Mouse (Mus musculus) embryo, embryonic 11.5 days (tissue): ENCODE results near the gene D330020A13Rik.

ENCODE experiments used
- DNase-seq: peaks from one replicate; pipeline ENCODE4 v3.0.0-alpha.2; 2012; ENCODE audit warnings: low read depth, low spot score

D330020A13Rik gene

DNA sequence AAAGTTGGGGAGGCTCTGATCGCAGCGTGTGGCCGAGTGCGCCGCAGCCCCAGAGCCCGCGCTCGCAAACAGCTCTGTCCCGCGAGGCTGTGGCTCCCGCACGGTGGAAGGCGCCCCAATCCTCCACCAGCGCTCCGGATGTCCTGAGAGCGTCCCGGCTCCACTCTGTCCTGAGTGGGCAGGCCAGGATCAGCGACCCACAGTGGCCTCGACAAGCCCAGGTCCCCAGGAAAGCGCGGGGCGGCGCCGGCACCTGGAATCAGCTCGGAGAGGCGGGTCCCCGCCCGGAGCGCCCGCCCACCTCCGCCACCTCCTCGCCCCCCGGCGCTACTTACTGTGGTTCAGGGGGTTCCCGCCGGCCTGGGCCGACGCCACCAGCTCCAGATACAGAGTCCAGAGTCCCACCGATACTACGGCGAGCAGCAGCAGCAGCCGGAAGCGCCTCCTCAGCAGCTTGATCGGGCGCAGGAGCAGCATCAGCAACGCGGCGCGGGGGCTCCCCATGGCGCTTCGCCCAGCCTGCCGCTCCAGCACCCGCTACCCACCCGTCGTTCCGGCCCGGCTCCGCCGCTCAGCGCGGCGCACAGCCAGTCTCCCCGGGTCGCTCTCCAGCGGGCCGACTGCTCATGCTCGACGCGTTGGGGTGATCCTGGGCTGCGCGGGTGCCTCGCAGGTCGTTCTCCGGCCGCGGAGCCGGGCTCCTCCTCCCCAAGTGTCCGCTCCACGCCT is at the start of gene D330020A13Rik, which contains the start of gene B4galnt3:
D330020A13Rik (plus strand) TSS at position 309 of the 729 bp plus-strand sequence.
B4galnt3 (minus strand) TSS at position 504 of the 729 bp plus-strand sequence.
- DNase-seq, result peak; percentile 14

DNA sequence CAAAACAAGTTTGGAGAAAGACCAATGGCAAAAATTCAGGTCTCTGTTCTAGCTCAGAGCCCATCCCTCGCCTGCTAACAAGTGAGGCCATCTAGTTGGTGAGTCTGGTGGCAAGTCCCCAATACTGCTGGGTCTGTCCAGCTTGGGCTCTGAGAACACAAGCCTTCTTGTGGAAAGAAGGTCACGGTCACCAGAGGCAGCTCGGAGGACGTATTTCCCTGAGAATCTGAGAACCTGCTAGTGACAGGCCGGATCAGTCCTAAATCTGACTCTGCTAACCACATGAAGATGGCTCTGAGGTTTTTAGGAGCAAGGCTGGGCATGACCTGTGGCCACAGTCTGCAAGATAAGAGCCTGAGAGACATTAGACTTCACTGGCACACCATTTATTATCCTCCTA is 47.5 kb upstream of the D330020A13Rik start:
- DNase-seq, result no peak

DNA sequence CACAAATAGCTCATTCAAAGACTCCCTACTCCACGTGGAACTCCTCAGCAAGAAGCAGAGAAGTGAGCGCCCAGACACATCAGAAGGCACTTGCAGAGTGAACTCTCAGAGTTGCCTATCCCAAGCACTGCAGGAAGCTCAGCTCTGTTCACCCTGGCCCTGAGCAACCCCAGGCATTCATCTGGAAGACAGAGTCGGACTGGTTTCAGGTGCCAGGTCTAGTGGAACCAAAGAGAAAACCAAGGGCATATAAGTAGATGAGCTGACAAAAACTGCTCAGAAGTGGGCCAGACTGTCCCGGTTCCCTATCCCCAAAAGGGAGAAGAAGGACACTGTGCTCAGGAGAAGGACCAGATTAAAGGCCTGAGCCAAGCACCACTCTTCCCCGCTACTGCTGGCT is 44.3 kb upstream of the D330020A13Rik start:
- no peak for DNase-seq

DNA sequence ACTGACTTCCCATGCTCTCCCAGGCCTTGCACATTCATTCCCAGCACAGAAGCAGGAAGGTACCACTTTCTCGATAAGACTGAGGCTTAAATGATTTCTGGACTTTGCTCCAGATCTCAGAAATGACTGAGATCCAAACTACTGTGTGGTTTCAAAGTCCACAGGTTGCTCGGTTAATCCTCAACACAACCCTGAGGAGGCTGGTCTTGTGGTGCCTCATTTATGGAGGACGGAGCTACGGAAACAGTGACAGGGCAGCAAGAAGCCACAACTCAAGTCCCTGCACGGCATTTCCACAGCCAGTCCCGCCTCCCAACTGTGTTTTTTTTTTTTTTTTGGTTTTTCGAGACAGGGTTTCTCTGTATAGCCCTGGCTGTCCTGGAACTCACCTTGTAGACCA is 43.2 kb upstream of the D330020A13Rik start:
- DNase-seq, result no peak

DNA sequence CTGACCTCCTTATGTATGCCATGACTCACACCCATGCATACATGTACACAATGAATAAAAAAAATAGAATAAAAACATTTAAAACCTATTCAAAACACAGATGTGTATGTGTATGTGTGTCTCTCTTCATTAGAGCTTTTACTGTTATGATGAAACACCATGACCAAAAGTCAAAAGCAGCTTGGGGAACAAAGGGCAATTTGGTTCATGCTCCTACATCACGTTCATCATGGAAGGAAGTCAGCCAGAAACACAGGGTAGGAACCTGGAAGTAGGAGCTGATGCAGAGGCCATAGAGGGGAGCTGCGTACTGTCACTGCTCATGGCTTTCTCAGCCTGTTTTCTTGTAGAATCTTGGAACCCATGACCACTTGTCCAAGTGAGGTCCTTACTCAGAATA is 41.4 kb upstream of the D330020A13Rik start:
- no peak for DNase-seq

DNA sequence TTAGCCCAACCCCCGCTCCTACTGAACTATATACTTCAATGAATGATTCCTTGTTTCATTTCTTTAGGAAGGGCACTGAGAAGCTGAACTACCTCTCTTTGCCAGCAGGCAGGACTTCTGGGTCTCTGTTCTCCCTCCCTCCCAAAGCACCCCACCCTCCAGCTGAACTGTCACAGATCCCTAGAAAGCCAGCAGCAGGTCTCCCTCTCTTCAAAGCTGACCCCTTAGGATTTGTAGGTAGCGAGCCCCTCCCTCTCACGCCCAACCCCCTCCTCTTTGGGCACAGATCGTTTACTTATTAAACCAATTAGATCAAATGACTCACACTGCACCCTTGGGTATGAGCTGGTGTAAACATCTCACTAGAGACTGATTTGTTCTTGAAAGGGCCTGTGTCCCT is 39.5 kb upstream of the D330020A13Rik start:
- no peak for DNase-seq

DNA sequence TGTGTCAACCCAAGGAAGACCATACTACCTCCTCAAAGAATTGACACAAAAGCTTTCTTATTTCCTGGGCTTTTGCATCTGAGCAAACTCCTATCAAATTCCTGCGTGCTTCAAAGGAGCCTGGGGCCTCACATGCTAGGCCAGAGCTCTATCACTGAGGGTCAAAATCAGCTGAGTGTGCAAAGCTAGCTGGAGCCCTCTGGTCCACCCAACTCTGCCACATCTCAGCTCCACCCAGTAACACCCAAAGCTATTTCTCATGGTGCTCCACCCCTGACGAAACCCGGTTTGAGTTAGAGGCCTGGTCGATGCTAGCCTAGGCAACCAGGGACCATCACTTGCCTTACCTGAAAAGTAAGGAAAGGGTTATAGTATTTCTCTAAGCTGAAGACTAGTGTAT is 39.0 kb upstream of the D330020A13Rik start:
- no peak for DNase-seq

DNA sequence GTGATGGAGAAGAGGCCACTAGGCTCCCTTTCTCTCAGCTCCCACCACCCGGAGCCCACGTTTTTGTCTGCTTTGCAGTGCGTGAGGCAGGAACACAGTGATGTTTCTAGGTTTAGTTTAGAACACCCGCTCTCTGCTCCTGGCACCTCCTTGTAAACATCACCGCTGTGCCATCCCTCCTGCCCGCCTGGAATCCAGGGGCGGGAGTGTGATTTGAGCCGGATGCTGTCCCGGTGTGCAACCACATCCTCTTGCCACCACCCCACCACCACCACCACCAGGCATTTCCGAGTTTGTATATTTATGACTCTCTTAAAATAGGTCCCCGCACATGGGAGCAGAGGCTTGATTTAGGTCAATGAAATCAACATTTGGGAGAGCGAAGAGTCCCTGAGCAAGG is 38.5 kb upstream of the D330020A13Rik start:
- no peak for DNase-seq

DNA sequence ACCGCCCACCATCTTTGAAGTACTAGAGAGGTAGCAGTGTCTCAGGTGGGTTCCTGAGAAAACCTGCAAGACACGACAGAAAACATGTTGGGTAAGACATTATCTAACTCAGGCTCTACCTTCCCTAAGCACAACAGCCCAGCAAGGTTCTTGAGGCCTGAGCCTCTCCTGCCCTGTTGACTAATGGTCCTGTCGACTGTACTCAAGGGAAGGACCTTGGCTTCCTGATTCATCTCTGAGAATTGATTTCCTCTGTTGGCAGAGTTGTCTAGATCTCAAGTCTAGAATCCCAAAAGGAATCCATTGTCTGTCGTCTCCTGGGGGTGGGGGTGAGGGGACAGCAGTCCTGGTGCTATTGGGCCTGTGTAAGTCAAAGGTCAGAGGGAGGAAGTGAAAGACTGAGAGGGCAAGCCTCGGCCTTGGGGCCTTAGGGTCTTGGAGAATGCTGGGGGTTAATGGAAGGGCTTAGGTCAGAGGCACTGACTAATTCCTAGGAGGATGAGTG is 37.7 kb upstream of the D330020A13Rik start:
- no peak for DNase-seq

DNA sequence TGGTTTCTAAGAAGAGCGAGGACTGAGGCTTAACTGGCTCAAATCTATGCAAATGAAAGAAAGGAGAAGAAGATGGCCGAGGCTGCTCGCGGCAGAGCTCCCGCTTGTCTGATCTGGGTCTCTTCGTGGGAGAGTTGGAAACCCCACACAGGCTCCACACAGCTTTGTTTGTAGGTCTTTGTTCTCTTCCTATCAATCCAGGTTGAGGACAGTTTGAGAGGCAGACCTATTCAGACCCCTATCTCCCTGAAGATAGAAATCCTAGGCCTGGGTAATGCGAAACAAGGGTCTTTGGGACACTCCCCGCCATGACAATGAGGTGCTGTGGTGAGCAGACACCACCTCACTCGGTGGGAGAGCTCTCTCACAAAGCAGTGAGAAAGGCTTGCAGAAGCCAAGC is 34.7 kb upstream of the D330020A13Rik start:
- no peak for DNase-seq

DNA sequence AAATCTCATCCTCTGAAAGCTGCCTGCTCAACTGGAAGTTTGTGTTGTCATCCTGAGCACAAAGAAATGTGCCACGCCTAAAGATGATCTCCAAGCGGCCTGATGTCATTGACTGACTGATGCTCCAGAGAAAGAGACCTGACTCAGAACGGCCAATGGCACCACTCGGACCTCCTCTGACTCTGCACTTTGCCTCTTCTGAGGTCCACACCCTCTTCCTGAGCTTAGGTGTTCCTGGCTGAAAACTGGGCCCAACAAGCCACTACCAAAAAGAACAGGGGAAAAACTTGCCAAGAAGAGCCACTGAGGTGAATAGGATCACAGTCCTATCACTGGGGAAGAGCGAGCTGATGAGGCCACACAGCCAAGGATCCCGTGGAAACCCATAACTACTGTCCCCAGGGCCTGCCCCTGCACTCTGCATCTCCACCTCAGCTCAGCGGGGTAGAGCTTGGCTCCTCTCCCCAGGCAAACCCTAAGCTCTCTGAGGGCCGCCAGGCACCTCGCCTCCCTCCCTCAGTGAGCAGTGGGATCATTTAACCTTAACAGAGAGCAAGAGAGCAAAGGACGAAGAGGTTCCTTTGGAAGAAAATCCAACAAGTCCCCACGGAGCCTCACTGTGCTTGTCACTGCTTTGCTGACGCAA is 31.2 kb upstream of the D330020A13Rik start:
- no peak for DNase-seq

DNA sequence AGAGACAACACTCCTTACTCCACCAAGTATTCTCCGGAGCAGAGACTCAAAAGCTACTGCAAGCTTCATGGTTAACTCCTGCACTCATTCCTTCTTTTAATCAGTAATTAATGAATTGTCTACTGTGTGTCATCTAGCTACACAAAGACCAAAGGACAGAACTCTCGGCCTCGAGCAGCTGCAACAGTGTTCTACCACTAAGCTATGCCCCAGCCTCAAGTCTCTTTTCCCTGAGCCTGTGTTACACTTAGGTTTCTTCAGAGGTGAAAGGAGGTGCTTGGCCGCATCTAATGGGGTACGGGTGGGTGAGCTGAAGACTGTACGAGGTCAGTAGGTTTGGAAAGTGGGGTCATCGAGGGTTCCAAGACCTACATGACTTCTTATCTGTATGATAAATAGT is 30.6 kb upstream of the D330020A13Rik start:
- DNase-seq, result no peak

DNA sequence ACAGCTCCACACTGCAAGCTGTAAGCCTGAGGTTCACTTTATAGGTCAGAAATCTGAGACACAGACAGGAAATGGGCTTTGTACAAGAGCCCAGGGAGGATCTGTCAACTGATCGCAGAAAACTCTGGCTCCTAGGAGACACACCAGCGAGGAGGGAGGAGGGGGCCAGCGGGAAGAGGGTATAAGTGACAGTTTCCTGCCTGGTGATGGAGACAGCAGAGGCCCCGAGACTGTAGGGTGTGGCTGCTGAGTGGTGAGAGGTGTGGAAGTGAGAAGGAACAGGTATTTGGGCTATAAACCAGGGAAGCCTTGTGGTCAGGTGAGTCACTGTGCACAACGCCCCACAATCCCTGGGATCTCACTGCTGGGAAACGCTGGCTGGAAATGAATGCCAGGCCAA is 30.0 kb upstream of the D330020A13Rik start:
- no peak for DNase-seq

DNA sequence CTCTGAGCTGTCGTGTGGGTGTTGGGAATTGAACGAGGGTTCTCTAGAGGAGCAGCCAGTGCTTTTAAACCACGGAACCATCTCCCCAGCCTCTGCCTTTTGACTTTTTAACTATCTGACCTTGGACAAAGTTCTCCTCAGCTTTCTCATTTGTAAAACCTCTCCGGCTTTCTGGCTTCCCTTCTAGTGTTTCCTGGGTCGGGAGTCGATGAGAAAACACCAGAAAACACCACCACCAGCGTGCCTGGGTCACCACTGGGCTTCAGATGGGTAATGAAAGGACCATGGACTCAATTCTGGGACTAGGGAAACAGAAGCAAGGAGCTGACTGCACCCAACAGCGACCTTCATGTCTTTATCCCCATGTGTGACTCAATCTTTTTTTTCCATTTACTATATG is 20.0 kb upstream of the D330020A13Rik start:
- no peak for DNase-seq

DNA sequence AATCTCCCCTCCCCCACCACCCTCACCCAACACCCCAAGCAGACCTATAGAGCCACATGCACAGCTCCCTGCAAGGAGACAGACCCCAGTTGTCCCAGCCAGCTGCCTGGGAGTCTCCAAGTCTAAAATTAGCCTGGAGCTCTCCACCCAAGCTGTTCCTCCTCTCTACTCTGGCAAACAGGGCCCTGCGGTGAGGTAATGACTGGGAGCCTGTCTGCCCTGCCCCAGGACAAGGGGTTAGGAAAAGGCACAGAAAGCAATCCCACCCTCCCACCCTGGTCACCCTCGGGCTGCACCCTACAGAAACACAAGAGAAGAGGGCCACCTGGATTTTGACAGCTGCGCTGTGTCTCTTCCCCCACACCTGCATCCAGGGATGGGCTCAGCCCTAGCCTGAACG is 19.3 kb upstream of the D330020A13Rik start:
- DNase-seq, result no peak

DNA sequence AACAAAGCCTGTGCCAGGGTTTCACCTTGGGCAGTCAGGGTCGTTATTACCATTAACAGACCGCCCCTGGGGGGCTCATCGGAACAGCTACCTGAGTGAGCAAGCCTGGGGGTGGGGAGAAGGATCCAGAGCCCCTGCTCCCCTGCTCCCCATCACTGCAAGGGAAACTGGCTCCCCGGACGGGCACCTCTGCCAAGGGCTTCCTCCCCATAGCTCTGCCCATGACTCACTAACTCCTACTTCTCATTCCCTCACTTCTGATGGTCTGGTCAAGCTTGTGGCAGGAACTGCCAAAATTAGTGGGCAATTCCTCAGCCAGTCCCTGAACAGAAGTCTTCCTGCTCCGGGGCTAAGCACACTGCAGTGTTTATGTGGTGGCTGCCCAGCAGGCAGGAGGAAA is 18.9 kb upstream of the D330020A13Rik start:
- no peak for DNase-seq

DNA sequence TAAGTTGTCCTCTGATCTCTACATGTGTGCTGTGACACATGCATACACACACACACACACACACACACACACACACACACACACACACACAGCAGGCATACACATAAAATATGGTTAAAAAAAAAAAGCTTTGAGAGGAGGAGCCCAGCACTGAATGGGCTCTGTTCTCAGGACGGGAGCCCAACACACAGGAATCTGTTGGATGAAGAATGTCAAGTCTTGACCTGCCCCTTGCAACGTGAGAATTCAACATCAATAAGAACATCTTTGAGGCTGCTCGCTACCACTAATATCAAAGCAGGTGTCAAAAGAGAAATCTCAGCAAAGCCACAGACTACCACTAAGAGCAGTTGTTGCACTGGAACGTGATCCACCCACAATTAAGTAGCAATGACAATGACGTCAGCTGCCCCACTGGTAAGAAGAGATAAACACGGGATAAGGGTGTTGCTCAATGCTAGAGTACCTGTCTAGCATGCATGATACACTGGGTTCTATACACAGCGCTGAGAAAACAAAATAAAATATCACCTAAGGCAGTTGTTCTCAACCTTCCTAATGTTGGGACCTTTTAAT is 17.2 kb upstream of the D330020A13Rik start:
- DNase-seq, result no peak

DNA sequence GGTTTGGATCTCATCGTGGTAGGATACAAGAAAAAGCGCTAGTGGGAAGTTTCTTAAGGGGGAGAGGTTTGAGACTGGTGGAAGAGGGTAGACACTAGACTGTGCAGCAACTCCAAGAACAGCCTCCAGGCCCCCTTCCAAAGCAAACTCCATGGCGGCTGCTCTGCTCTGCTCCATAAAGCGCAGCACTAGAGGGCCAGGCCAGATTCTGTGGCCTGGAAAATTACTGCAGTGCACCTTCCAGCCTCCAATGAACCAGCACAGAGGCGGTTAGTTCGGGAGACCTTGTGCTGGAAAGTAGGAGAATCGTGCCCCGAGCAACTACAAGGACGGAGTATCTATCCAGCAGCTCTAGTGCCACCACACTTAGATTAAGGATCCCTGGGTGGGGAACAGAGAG is 6.9 kb upstream of the D330020A13Rik start:
- DNase-seq, result no peak

DNA sequence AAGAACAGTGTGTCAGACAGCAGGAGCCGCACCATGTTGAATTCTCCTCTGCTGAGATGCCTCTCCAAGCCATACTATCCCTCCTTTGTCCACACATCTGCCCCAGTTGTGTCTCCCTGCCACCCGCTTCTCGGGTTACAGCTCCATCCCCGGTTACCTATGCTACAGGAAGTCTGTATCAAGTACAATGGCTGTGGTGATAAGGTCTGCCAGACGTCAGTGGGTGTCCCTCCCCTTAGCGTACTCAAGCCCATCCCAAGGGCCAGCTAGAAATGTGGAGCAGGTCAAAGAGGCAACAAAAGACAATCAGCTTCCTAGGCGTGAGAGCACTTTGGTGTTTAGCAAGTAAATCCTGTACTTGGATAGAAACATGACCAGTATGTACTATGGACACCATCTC is 5.6 kb upstream of the D330020A13Rik start:
- no peak for DNase-seq

DNA sequence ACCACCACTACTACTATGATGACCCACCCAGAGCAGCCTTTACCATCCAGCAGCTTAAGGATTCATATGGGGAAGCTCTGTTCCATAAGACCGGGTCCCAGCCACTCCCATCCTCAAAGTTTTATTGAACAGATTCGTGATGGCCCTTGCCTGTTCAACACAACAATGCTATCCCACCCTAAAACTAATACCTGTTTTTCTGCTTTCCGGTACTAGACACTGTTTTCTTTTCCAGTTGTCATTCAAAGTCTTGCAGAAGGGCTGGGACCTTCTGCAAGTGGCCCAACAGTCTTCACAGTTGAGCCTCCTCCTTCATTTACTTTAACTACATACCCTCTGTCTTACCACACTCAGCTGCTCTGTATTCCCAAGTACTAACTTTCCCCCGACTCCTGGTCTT is 4.7 kb upstream of the D330020A13Rik start:
- no peak for DNase-seq

DNA sequence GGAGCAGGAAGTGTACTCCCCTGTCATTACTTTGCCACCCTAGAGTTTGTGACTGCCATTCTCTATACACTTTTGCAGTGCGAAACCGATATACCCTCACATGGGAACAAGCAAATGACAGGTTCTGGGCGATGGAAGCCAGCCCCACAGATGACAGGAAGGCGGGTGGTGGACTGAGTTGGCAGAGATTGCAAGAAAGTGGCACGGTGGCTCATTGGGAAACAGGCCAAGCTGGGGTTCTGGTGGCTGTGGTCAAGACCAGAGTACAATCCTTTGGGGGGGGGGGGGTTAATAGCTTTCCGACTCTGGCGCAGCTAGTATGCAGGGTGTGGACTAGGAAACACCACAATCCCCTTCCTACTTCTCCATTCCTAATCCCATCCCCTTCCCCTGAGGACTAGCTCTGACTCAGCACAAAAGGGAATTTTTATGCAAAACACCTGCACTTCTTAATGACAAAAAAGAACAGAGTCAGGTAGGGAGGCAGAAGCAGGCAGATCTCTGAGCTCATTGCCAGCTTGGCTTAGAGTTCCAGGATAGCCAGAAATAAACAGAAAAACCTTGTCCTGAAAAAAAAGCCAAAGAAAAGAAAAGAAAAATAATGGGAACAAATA is 2.7 kb upstream of the D330020A13Rik start:
- no peak for DNase-seq

DNA sequence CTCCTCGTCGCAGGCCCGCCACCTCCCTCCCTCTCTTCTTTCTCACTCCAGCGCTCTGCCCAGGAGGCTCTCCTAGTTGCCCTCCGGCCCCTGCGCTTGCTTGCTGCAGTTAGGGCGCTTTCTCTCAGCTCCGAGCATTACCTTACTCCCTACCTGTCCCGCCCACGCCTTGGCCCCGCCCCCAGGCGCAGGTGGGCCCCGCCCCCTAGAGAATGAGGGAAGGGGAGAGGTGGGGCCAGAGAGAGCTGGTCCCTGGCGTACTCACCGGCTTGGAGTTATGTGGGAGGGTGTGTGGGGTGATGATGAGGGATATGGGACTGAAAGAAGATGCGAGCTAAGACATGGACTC is 595 bp downstream of the D330020A13Rik start:
- DNase-seq, result peak; percentile 14
